Mouse (Mus musculus) kidney, postnatal 10 days (tissue): Measurements from ENCODE around the gene Myh14.

Experiments
- DNase-seq: peaks from one replicate; pipeline ENCODE4 v3.0.0; 2021; ENCODE audit warnings: mixed read lengths

Gene Myh14

GRCm38 (mm10) chr7:44596996-44597538, 73.6 kb downstream of the Myh14 start:
- DNase-seq, result no peak

DNA sequence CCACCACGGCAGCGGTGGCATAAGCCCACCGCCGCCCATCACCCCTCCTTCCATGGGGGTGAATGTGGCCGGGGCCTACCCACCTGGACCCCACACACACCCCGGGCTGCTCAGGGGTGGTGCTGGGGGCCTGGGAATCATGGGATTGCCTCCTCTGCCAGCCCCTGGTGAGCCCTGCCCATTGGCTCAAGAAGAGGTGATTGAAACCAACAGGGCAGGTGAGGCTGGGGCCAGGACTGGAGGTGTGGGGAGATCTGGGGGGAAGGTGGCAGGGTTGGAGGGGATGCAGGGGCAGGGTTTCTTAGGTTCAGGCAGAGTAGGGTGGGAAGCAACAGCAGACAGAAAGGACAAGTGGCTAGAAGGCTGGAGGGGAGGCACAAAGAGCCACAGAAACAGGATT, 74.6 kb downstream of the Myh14 start:
- DNase-seq, result no peak

DNA sequence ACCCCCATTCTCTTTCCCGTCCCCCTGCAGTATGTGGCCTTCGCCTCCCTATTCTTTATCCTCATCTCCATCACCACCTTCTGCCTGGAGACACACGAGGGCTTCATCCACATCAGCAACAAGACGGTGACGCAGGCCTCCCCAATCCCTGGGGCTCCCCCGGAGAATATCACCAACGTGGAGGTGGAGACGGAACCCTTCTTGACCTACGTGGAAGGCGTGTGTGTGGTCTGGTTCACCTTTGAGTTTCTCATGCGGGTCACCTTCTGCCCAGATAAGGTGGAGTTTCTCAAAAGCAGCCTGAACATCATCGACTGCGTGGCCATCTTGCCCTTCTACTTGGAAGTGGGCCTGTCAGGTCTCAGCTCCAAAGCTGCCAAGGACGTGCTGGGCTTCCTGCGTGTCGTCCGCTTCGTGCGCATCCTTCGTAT, 75.5 kb downstream of the Myh14 start:
- DNase-seq, result no peak

- DNase-seq, result no peak
Measured at GRCm38 (mm10) chr7:44594291-44594690, 76.4 kb downstream of the Myh14 start.

- peak; percentile 92 for DNase-seq
Measured at GRCm38 (mm10) chr7:44593775-44594174, 76.9 kb downstream of the Myh14 start.

- no peak for DNase-seq
Measured at GRCm38 (mm10) chr7:44593051-44593450, 77.6 kb downstream of the Myh14 start.

GRCm38 (mm10) chr7:44591348-44592116, 79.1 kb downstream of the Myh14 start:
- no peak for DNase-seq

- peak; percentile 93 for DNase-seq
Measured at GRCm38 (mm10) chr7:44590402-44591347, 80.0 kb downstream of the Myh14 start, which contains the start of gene Kcnc3. TSS of gene Kcnc3 (plus strand) at chr7:44590664.

GRCm38 (mm10) chr7:44589946-44590345, 80.7 kb downstream of the Myh14 start:
- peak; percentile 44 for DNase-seq

DNA sequence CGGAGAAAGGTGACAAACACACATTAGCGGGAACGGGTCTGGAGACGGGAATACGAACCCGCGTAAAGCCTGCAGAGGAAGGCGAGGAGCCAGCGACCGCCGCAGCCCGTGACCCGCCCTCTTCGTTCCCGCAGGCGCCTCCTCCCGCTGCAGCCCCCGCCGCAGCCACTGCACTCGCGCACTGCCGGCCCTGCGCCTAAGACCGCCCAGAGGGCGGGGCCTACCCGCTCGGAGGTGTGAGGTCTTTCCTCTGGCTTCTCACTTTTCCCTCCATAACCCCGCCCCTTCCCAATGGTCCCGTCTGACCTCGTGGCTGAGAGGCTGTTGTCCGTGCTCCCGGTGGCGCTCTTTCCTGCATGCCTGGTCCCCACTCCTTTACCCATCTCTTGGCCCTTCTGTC, 81.5 kb downstream of the Myh14 start:
- DNase-seq, result peak; percentile 87

- DNase-seq, result no peak
Measured at GRCm38 (mm10) chr7:44588338-44588737, 82.3 kb downstream of the Myh14 start.

GRCm38 (mm10) chr7:44587676-44588075, 83.0 kb downstream of the Myh14 start:
- no peak for DNase-seq

DNA sequence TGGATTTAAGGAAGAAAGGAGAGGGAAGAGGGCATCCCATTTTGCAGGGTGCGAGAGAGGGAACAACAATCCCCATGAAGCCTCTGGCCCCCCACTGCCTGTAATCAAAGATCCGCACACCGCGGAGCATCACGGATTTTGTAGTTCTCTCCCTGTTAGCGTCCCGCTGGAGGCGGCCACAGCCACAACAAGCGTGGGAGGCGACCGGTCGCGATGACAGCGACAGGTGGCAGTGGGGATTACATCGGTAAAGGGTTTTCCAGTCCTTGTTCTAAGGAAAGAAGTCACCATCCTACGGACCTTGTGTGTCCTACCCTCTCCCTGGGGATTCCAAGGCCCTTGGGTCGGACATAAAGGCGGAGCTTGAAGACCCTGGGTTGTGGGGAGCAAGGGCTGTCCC, 83.7 kb downstream of the Myh14 start:
- DNase-seq, result peak; percentile 53

- DNase-seq, result no peak
Measured at GRCm38 (mm10) chr7:44586518-44586917, 84.1 kb downstream of the Myh14 start.

- DNase-seq, result no peak
Measured at GRCm38 (mm10) chr7:44585606-44586005, 85.0 kb downstream of the Myh14 start.

- DNase-seq, result no peak
Measured at GRCm38 (mm10) chr7:44584921-44585320, 85.7 kb downstream of the Myh14 start.

GRCm38 (mm10) chr7:44584265-44584804, 86.3 kb downstream of the Myh14 start:
- no peak for DNase-seq

DNA sequence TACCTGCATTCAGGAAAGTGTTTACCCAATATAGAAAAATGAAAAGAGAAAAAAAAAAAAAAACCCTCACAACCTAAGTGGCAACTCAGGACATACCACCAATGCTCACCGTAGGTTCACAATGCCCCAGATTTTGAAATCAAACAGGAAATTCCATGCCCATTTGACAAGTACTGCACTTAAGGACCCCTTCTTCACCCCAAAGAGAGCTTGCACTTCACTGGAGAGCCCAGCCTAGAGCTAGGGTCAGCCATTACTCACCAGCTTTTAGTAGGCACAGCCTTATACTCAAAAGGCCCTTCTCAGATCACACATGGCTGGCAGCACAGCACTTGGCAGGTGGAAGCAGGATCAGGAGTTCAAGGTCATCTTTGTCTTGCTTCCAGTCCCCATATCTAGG, 87.5 kb downstream of the Myh14 start:
- DNase-seq, result no peak

DNA sequence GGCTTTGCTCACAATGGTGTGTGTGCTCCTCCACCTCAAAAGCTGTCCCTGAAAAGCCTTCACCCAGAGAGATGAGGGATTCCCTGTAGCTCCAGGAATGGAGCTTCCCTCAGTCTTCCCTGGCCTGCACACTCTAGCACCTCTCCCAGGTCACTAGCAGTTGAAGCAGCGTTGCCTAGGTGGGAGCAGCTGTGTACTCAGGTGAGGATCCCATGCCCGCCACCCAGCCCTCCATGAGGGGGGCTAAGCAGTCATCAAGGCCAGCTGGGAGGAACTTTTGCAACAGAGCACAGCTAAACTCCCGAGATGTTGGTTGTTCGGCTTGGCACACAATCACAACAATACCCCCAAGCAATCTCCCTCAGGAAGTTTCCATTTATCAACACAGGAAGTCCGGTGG, 87.9 kb downstream of the Myh14 start:
- DNase-seq, result no peak

DNA sequence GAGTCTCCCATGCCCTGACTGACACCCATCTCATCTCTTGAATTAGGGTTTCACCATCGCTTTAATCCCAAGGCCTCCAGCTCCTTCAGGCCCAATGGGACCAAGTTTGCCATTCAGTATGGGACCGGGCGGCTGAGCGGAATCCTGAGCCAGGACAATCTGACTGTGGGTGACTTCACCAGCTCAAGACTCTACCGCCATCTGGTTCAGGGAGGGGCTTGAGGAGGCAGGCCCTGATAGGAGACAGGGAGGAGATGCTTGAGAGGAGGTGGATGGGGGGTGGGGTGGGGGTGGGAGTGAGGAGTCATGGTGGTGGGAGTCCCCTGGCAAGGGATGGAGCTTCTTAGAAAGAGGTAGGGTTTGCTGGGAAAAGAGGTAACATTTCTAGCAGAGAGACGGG, 89.0 kb downstream of the Myh14 start:
- no peak for DNase-seq

DNA sequence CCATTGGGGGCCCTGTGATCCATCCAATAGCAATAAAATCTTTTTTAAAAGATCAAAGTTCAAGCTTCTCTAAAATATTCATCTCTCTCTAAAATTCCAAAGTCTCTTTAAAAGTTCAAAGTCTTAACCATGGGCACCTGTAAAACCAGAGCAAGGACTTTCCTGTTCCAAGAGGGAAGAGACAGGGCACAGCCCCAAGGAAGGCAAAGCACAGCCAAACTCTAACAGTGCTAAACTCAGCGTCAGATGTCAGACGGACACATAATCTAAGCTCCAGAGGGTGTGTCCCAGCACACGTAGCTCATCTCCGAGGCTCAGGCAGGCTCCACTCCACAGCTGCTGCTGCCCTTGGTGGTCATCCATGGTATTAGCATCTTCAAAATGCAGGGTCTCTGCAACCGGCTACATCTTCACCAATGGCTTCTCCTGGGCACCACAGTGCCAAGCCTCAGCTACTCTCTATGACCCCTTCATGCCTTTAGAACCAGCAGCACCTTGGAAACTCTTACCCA, 94.3 kb downstream of the Myh14 start:
- no peak for DNase-seq

- DNase-seq, result no peak
Measured at GRCm38 (mm10) chr7:44572956-44573484, 97.6 kb downstream of the Myh14 start.
